Mouse (Mus musculus): ENCODE results near the gene Camk2n2.

Gene Camk2n2

GRCm38 (mm10) chr16:20610501-20611356 lies 10.4 kb downstream of the Camk2n2 start:
- peak in 1 of 2 experiments; percentile 67 for DNase-seq (ENCODE audit: low spot score in 2 of 2)

- no peak for DNase-seq (ENCODE audit: low spot score in 2 of 2)
Measured at GRCm38 (mm10) chr16:20604705-20605104, 16.4 kb downstream of the Camk2n2 start.

- no peak for DNase-seq (ENCODE audit: low spot score in 2 of 2)
Measured at GRCm38 (mm10) chr16:20600511-20600910, 20.6 kb downstream of the Camk2n2 start.

- DNase-seq (ENCODE audit: low spot score in 2 of 2) = no peak
Measured at GRCm38 (mm10) chr16:20596687-20597441, 24.2 kb downstream of the Camk2n2 start.

- no peak for DNase-seq (ENCODE audit: low spot score in 2 of 2)
Measured at GRCm38 (mm10) chr16:20595737-20596136, 25.4 kb downstream of the Camk2n2 start.

GRCm38 (mm10) chr16:20595060-20595673 lies 25.9 kb downstream of the Camk2n2 start:
- DNase-seq (ENCODE audit: low spot score in 2 of 2) = no peak

GRCm38 (mm10) chr16:20591076-20591705 lies 29.9 kb downstream of the Camk2n2 start:
- DNase-seq (ENCODE audit: low spot score in 2 of 2) = no peak

- DNase-seq (ENCODE audit: low spot score in 2 of 2) = no peak
Measured at GRCm38 (mm10) chr16:20590680-20591038, 30.4 kb downstream of the Camk2n2 start.

GRCm38 (mm10) chr16:20589939-20590679 lies 31.0 kb downstream of the Camk2n2 start:
- DNase-seq (ENCODE audit: low spot score in 2 of 2) = peak; percentile 45 to 52

GRCm38 (mm10) chr16:20589366-20589938 lies 31.6 kb downstream of the Camk2n2 start, which contains the start of gene Vwa5b2:
Vwa5b2 (plus strand) TSS chr16:20589471.
- DNase-seq (ENCODE audit: low spot score in 2 of 2) = peak in 1 of 2 experiments; percentile 20

Data from right cerebral cortex, postnatal 36 days (tissue).